Mouse (Mus musculus): ENCODE measurements around the gene Gfap. TPM values are rescaled to one million over a fixed set of nuclear protein-coding genes. Genes with fewer than 3 reads are reported as not detected.

The Gfap gene
- polyA plus RNA-seq, 1 experiment from 2014 or later, result 0.16 TPM

GRCm38 (mm10) chr11:102853760-102854159, 47.0 kb downstream of the Gfap start:
- Histone ChIP-seq H3K4me1 (peaks cover 24% of the 10 kb centered on the region), H3K9me3 (no peaks in the 10 kb centered on the region), H3K27ac (replicated peaks) (no peak overlapping the region), H3K36me3 (replicated peaks) (peaks cover 100% of the 10 kb centered on the region), H3K27me3 (replicated peaks; ENCODE audit: low read depth, poor library complexity, severe bottlenecking) (no peaks in the 10 kb centered on the region), H3K4me3 (no peak overlapping the region)
- no peak for DNase-seq (ENCODE audit: low spot score)

GRCm38 (mm10) chr11:102851883-102852282, 48.8 kb downstream of the Gfap start:
- peak; percentile 73 for DNase-seq (ENCODE audit: low spot score)
- Histone ChIP-seq H3K9me3 (no peaks in the 10 kb centered on the region), H3K4me1 (peaks cover 18% of the 10 kb centered on the region), H3K36me3 (replicated peaks) (peaks cover 100% of the 10 kb centered on the region), H3K27me3 (replicated peaks; ENCODE audit: low read depth, poor library complexity, severe bottlenecking) (no peaks in the 10 kb centered on the region), H3K27ac (replicated peaks) (no peak overlapping the region), H3K4me3 (no peak overlapping the region)
- WGBS, result 71% methylated on average over 5 of the region's 5 CpGs

DNA sequence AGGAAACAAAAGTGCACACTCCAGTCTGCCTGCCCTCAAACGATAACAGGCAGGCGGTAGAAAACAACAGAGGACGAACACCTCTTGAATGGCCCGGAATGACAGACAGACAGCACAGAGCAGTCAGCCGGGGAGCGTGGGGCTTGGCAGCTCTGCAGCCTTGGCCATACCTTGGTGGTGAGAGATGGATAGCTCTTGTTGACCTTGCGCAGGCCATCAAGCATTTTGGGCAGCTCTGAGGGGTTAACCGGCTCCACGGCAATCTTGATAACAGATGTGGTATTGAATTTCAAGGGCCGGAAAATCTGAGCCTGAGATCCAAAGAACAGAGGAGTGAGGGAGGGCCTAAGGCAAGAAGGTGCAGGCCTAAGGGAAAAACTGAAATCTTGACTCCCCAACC, 54.8 kb downstream of the Gfap start:
- Histone ChIP-seq H3K27ac (replicated peaks) (no peak overlapping the region), H3K27me3 (replicated peaks; ENCODE audit: low read depth, poor library complexity, severe bottlenecking) (no peaks in the 10 kb centered on the region), H3K4me3 (no peak overlapping the region), H3K4me1 (no peaks in the 10 kb centered on the region), H3K36me3 (replicated peaks) (peaks cover 100% of the 10 kb centered on the region), H3K9me3 (no peaks in the 10 kb centered on the region)
- DNase-seq (ENCODE audit: low spot score), result no peak
- WGBS, result 76% methylated on average over 10 of the region's 10 CpGs

DNA sequence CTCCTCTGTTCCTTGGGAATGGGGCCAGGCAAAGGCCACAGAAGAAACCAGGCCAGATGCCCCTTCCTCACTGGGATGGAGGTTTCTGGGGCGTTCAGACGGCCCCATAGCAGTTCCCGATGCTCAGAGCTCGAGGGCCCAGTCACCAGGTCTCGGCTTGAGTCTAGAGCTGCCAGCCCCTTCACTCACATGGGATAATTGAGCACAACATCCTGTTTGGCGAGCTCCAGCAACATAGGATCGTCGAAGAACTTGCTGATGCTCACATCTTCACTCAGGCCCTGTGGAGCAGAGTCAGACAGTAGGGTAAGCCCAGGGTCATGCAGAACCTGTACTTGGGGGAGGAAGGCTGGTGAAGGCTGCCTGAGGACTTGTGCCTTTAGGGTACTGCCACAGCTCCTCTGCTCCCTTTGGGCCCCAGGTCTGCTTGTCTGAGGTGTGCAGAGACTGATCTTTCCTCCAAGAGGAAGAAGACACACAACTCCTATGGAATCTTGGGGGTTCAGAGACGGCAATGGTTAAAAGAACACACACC, 62.0 kb downstream of the Gfap start:
- DNase-seq (ENCODE audit: low spot score), result no peak
- 89% methylated on average over 9 of the region's 9 CpGs for WGBS
- Histone ChIP-seq H3K27ac (replicated peaks) (no peak overlapping the region), H3K4me3 (no peak overlapping the region), H3K4me1 (no peaks in the 10 kb centered on the region), H3K36me3 (replicated peaks) (peaks cover 83% of the 10 kb centered on the region), H3K9me3 (no peaks in the 10 kb centered on the region), H3K27me3 (replicated peaks; ENCODE audit: low read depth, poor library complexity, severe bottlenecking) (no peaks in the 10 kb centered on the region)

DNA sequence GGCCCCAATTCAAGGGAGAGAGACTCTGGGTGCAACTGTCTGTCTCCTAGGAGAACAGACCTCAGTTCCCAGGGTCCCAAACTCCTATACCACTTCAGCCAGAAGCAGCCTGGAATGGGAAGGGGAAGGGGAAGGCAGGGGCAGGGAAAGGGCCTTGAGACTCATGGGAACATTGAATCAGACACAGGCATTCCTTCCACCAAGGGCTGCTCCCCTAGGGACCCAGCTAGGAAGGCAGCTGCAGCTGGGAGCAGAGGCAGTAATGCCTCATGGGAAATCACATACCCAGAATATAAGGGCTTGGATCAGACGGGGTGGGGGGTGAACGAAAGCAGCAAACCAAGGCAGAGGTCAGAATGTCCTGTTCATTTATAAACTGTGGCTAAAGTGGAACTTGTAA, 62.6 kb downstream of the Gfap start:
- Histone ChIP-seq H3K36me3 (replicated peaks) (peaks cover 78% of the 10 kb centered on the region), H3K9me3 (no peaks in the 10 kb centered on the region), H3K27me3 (replicated peaks; ENCODE audit: low read depth, poor library complexity, severe bottlenecking) (no peaks in the 10 kb centered on the region), H3K4me1 (0 out of 2 replicates have a peak, but pooled peaks cover under 1% of the 10 kb centered on the region), H3K27ac (replicated peaks) (no peak overlapping the region), H3K4me3 (no peak overlapping the region)
- no peak for DNase-seq (ENCODE audit: low spot score)
- WGBS, result 93% methylated on average over 2 of the region's 2 CpGs

GRCm38 (mm10) chr11:102837385-102837784, 63.3 kb downstream of the Gfap start:
- peaks cover 70% of the 10 kb centered on the region for H3K36me3 ChIP-seq (replicated peaks)
- no peaks in the 10 kb centered on the region for H3K27me3 ChIP-seq (replicated peaks; ENCODE audit: low read depth, poor library complexity, severe bottlenecking)
- WGBS, result 85% methylated on average over 1 of the region's 1 CpGs
- H3K27ac ChIP-seq (replicated peaks), result no peak overlapping the region
- H3K9me3 ChIP-seq, result no peaks in the 10 kb centered on the region
- H3K4me1 ChIP-seq, result 0 out of 2 replicates have a peak, but pooled peaks cover 6% of the 10 kb centered on the region
- DNase-seq (ENCODE audit: low spot score), result no peak
- H3K4me3 ChIP-seq, result no peak overlapping the region

Other genes with a start within 250 kb of the Gfap start
- gene Meioc, start 237.2 kb downstream of the Gfap start, polyA plus RNA-seq (2016; fragmentation: Nextera tagmentation; extraction: Ambion mirVana), result 0.39 and 0.40 TPM in 2 replicates
- 58.1 and 59.8 TPM in 2 replicates for gene Ccdc43, start 203.1 kb downstream of the Gfap start, polyA plus RNA-seq (2016; fragmentation: Nextera tagmentation; extraction: Ambion mirVana)
- gene Adam11, start 139.5 kb downstream of the Gfap start, polyA plus RNA-seq (2016; fragmentation: Nextera tagmentation; extraction: Ambion mirVana), result 16.3 and 21.0 TPM in 2 replicates
- gene Gjc1, start 81.2 kb downstream of the Gfap start, polyA plus RNA-seq (2016; fragmentation: Nextera tagmentation; extraction: Ambion mirVana), result 80.7 and 89.6 TPM in 2 replicates
- gene Higd1b, start 65.1 kb downstream of the Gfap start, polyA plus RNA-seq (2016; fragmentation: Nextera tagmentation; extraction: Ambion mirVana), result not detected in 2 replicates
- gene Eftud2, start 19.9 kb downstream of the Gfap start, polyA plus RNA-seq (2016; fragmentation: Nextera tagmentation; extraction: Ambion mirVana), result 347 and 348 TPM in 2 replicates
- 1.4 and 1.8 TPM in 2 replicates for gene Ccdc103, start 19.7 kb downstream of the Gfap start, polyA plus RNA-seq (2016; fragmentation: Nextera tagmentation; extraction: Ambion mirVana)
- gene Fam187a, start 15.7 kb downstream of the Gfap start, polyA plus RNA-seq (2016; fragmentation: Nextera tagmentation; extraction: Ambion mirVana), result not detected in 2 replicates
- gene Kif18b, start 24.2 kb upstream of the Gfap start, polyA plus RNA-seq (2016; fragmentation: Nextera tagmentation; extraction: Ambion mirVana), result 12.1 and 13.0 TPM in 2 replicates
- 1.5 and 2.7 TPM in 2 replicates for gene C1ql1, start 45.8 kb upstream of the Gfap start, polyA plus RNA-seq (2016; fragmentation: Nextera tagmentation; extraction: Ambion mirVana)
- 63.2 and 66.0 TPM in 2 replicates for gene Nmt1, start 127.3 kb upstream of the Gfap start, polyA plus RNA-seq (2016; fragmentation: Nextera tagmentation; extraction: Ambion mirVana)
- gene Dcakd, start 127.4 kb upstream of the Gfap start, polyA plus RNA-seq (2016; fragmentation: Nextera tagmentation; extraction: Ambion mirVana), result 304 and 308 TPM in 2 replicates
- 1.7 and 2.6 TPM in 2 replicates for gene Plcd3, start 200.7 kb upstream of the Gfap start, polyA plus RNA-seq (2016; fragmentation: Nextera tagmentation; extraction: Ambion mirVana)
- gene Acbd4, start 200.8 kb upstream of the Gfap start, polyA plus RNA-seq (2016; fragmentation: Nextera tagmentation; extraction: Ambion mirVana), result 6.3 and 10.1 TPM in 2 replicates
- 2.8 and 2.9 TPM in 2 replicates for gene Hexim1, start 215.3 kb upstream of the Gfap start, polyA plus RNA-seq (2016; fragmentation: Nextera tagmentation; extraction: Ambion mirVana)
- 8.4 and 10.9 TPM in 2 replicates for gene Hexim2, start 231.5 kb upstream of the Gfap start, polyA plus RNA-seq (2016; fragmentation: Nextera tagmentation; extraction: Ambion mirVana)

All from embryonic facial prominence, embryonic 10.5 days (tissue).